Mouse (Mus musculus) intestine, embryonic 14.5 days (tissue): Measurements from ENCODE around the gene Rab3gap1. TPM values are rescaled to one million over a fixed set of nuclear protein-coding genes. Genes with fewer than 3 reads are reported as not detected.

Source experiments
- polyA plus RNA-seq: library from polyadenylated mRNA; unstranded; fragments of >200 nt; fragmentation: Nextera tagmentation; extraction: Ambion mirVana; gene quantifications from 2 replicates; pipeline ENCODE4 v1.2.1, GENCODE M21; 2014

Rab3gap1 gene
- polyA plus RNA-seq, 1 experiment from 2014 or later: 22.8 TPM

Other genes starting within 250 kb of the Rab3gap1 start
- gene Tmem163, start 189.2 kb upstream of the Rab3gap1 start, polyA plus RNA-seq: 0.36 and 0.84 TPM in 2 replicates
- 0.16 TPM in 1 of 2 replicates, not detected in the other for gene Acmsd, start 139.4 kb upstream of the Rab3gap1 start, polyA plus RNA-seq
- 73.1 and 74.0 TPM in 2 replicates for gene Ccnt2, start 94.6 kb upstream of the Rab3gap1 start, polyA plus RNA-seq
- not detected in 2 replicates for gene Map3k19, start 13.7 kb upstream of the Rab3gap1 start, polyA plus RNA-seq
- 8.4 and 11.4 TPM in 2 replicates for gene Zranb3, start 234.3 kb downstream of the Rab3gap1 start, polyA plus RNA-seq
- 67.4 and 70.9 TPM in 2 replicates for gene R3hdm1, start 234.5 kb downstream of the Rab3gap1 start, polyA plus RNA-seq